Mouse (Mus musculus): ENCODE results near the gene Washc1. TPM values are rescaled to one million over a fixed set of nuclear protein-coding genes. Genes with fewer than 3 reads are reported as not detected.

Gene Washc1
- polyA plus RNA-seq, 1 experiment from 2014 or later, result 35.1 TPM

DNA sequence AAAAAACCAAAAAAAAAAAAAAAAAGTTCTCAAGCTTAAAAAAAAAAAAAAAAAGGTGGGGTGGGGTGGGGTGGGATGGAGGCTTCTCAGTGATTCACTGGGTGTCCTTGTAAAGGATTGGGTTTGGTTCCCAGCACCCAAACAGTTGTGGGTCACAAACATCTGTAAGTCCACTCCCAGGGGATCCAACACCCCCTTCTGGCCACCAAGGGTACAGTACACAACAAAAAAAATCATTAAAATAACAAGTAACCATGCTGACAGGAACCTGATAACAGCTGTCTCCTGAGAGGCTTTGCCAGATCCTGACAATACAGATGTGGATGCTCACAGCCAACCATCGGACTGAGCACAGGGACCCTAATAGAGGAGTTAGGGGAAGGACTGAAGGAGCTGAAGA lies 26.9 kb upstream of the Washc1 start:
- 70% methylated on average over 1 of the region's 1 CpGs for WGBS
- peaks cover 62% of the 10 kb centered on the region for H3K36me3 ChIP-seq (ENCODE audit: control insufficient read depth, insufficient read depth, low read length)
- H3K9ac ChIP-seq (ENCODE audit: low read depth, low read length), result no peak overlapping the region
- H3K27ac ChIP-seq (replicated peaks; ENCODE audit: low read depth, low read length), result no peak overlapping the region
- H3K4me3 ChIP-seq (ENCODE audit: low read depth, low read length), result no peak overlapping the region
- DNase-seq (ENCODE audit: low spot score) (no peak), ATAC-seq (ENCODE audit: low read depth) (no peak)
- no peak overlapping the region for H3K4me2 ChIP-seq (ENCODE audit: low read depth, low read length)
- H3K27me3 ChIP-seq (replicated peaks; ENCODE audit: control insufficient read depth, insufficient read depth, low read length), result no peaks in the 10 kb centered on the region
- H3K9me3 ChIP-seq (ENCODE audit: control insufficient read depth, low read length), result no peaks in the 10 kb centered on the region
- no peaks in the 10 kb centered on the region for H3K4me1 ChIP-seq (ENCODE audit: control insufficient read depth, insufficient read depth, low read length)

GRCm38 (mm10) chr17:66085038-66085437 lies 26.3 kb upstream of the Washc1 start:
- no peak for DNase-seq (ENCODE audit: low spot score)
- peaks cover 56% of the 10 kb centered on the region for H3K36me3 ChIP-seq (ENCODE audit: control insufficient read depth, insufficient read depth, low read length)
- WGBS, result 81% methylated on average over 1 of the region's 1 CpGs
- no peaks in the 10 kb centered on the region for H3K4me1 ChIP-seq (ENCODE audit: control insufficient read depth, insufficient read depth, low read length)
- no peak for ATAC-seq (ENCODE audit: low read depth)
- H3K4me3 ChIP-seq (ENCODE audit: low read depth, low read length), result no peak overlapping the region
- no peaks in the 10 kb centered on the region for H3K9me3 ChIP-seq (ENCODE audit: control insufficient read depth, low read length)
- no peaks in the 10 kb centered on the region for H3K27me3 ChIP-seq (replicated peaks; ENCODE audit: control insufficient read depth, insufficient read depth, low read length)
- H3K27ac ChIP-seq (replicated peaks; ENCODE audit: low read depth, low read length), result no peak overlapping the region
- H3K9ac ChIP-seq (ENCODE audit: low read depth, low read length), result no peak overlapping the region
- H3K4me2 ChIP-seq (ENCODE audit: low read depth, low read length), result no peak overlapping the region

DNA sequence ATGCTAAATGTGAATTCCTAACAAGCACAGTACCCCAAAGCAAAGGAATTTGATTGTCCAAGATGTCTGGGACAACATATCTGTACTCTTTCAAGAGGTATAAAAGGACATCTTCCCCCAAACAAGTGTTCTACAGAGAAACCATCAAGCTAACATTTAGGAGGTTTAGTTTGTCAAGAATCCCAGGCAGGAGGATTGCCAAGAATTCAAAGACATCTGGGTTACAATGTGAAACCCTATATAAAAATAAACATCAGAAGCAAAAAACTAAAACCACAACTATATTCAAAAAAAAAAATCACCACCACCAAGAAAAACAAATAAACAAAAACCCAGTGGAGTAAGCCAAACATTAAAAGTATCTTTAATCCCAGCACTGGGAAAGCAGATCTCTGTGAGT lies 21.1 kb upstream of the Washc1 start:
- H3K9ac ChIP-seq (ENCODE audit: low read depth, low read length), result no peak overlapping the region
- H3K27ac ChIP-seq (replicated peaks; ENCODE audit: low read depth, low read length), result no peak overlapping the region
- no peaks in the 10 kb centered on the region for H3K9me3 ChIP-seq (ENCODE audit: control insufficient read depth, low read length)
- H3K4me3 ChIP-seq (ENCODE audit: low read depth, low read length), result no peak overlapping the region
- H3K4me1 ChIP-seq (ENCODE audit: control insufficient read depth, insufficient read depth, low read length), result no peaks in the 10 kb centered on the region
- no peak for DNase-seq (ENCODE audit: low spot score)
- no peaks in the 10 kb centered on the region for H3K27me3 ChIP-seq (replicated peaks; ENCODE audit: control insufficient read depth, insufficient read depth, low read length)
- H3K4me2 ChIP-seq (ENCODE audit: low read depth, low read length), result no peak overlapping the region
- H3K36me3 ChIP-seq (ENCODE audit: control insufficient read depth, insufficient read depth, low read length), result peaks cover 47% of the 10 kb centered on the region
- ATAC-seq (ENCODE audit: low read depth), result no peak

- no peak overlapping the region for H3K4me3 ChIP-seq (ENCODE audit: low read depth, low read length)
- H3K4me2 ChIP-seq (ENCODE audit: low read depth, low read length), result no peak overlapping the region
- H3K4me1 ChIP-seq (ENCODE audit: control insufficient read depth, insufficient read depth, low read length), result no peaks in the 10 kb centered on the region
- H3K9me3 ChIP-seq (ENCODE audit: control insufficient read depth, low read length), result no peaks in the 10 kb centered on the region
- H3K27ac ChIP-seq (replicated peaks; ENCODE audit: low read depth, low read length), result no peak overlapping the region
- peaks cover 37% of the 10 kb centered on the region for H3K36me3 ChIP-seq (ENCODE audit: control insufficient read depth, insufficient read depth, low read length)
- DNase-seq (ENCODE audit: low spot score) (no peak), ATAC-seq (ENCODE audit: low read depth) (no peak)
- H3K27me3 ChIP-seq (replicated peaks; ENCODE audit: control insufficient read depth, insufficient read depth, low read length), result no peaks in the 10 kb centered on the region
- no peak overlapping the region for H3K9ac ChIP-seq (ENCODE audit: low read depth, low read length)
- 85% methylated on average over 2 of the region's 2 CpGs for WGBS
Measured at GRCm38 (mm10) chr17:66091392-66091791, 20.0 kb upstream of the Washc1 start.

DNA sequence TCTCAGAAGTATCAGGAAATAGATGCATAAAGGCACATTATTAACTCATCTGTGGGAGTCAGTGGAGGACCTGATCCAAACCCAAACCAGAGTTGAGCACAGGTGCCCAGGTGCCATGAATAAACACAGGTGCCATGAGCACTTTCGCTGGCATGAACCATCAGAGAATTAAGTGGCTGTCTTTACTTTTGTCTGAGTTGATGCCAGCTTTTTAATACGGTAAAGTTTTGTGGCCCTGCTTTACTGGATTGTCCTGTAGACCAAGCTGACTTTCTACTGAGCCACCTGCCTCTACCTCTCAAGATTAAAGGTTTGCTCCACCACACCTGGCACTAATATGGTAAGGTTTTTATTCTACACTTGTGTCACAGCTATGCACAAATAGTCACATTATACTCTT lies 19.3 kb upstream of the Washc1 start:
- DNase-seq (ENCODE audit: low spot score) (no peak), ATAC-seq (ENCODE audit: low read depth) (no peak)
- H3K4me1 ChIP-seq (ENCODE audit: control insufficient read depth, insufficient read depth, low read length), result no peaks in the 10 kb centered on the region
- H3K9ac ChIP-seq (ENCODE audit: low read depth, low read length), result no peak overlapping the region
- H3K9me3 ChIP-seq (ENCODE audit: control insufficient read depth, low read length), result no peaks in the 10 kb centered on the region
- no peak overlapping the region for H3K27ac ChIP-seq (replicated peaks; ENCODE audit: low read depth, low read length)
- H3K36me3 ChIP-seq (ENCODE audit: control insufficient read depth, insufficient read depth, low read length), result peaks cover 30% of the 10 kb centered on the region
- no peak overlapping the region for H3K4me2 ChIP-seq (ENCODE audit: low read depth, low read length)
- no peaks in the 10 kb centered on the region for H3K27me3 ChIP-seq (replicated peaks; ENCODE audit: control insufficient read depth, insufficient read depth, low read length)
- WGBS, result 91% methylated on average over 2 of the region's 2 CpGs
- H3K4me3 ChIP-seq (ENCODE audit: low read depth, low read length), result no peak overlapping the region

DNA sequence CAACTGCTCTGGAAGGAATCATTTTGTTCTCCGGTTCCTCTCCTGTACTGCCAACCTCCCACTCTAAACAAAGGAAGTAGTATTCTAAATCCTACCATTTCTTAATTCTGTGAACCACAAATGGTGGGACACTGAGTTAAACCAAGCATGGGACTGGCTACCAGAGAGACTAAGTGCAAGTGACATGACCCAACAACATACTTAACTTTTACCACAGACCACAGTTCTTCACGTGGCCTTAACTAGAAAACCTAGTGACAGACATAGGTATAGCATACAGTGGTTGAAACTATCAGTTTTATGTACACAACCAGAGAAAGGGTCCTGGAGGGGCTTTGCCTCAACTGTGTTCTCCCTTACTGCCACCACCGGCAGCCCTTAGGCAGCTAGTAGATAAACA lies 18.7 kb upstream of the Washc1 start:
- Histone ChIP-seq H3K9ac (ENCODE audit: low read depth, low read length) (no peak overlapping the region), H3K9me3 (ENCODE audit: control insufficient read depth, low read length) (no peaks in the 10 kb centered on the region), H3K4me3 (ENCODE audit: low read depth, low read length) (no peak overlapping the region), H3K27ac (replicated peaks; ENCODE audit: low read depth, low read length) (no peak overlapping the region), H3K4me1 (ENCODE audit: control insufficient read depth, insufficient read depth, low read length) (no peaks in the 10 kb centered on the region), H3K27me3 (replicated peaks; ENCODE audit: control insufficient read depth, insufficient read depth, low read length) (no peaks in the 10 kb centered on the region), H3K36me3 (ENCODE audit: control insufficient read depth, insufficient read depth, low read length) (peaks cover 24% of the 10 kb centered on the region), H3K4me2 (ENCODE audit: low read depth, low read length) (no peak overlapping the region)
- ATAC-seq (ENCODE audit: low read depth), result no peak
- no peak for DNase-seq (ENCODE audit: low spot score)
- 74% methylated on average over 3 of the region's 3 CpGs for WGBS

- DNase-seq (ENCODE audit: low spot score) (peak; percentile 38), ATAC-seq (ENCODE audit: low read depth) (peak; percentile 44)
- 1% methylated on average over 24 of the region's 41 CpGs for WGBS
- H3K9ac ChIP-seq (ENCODE audit: low read depth, low read length), result peak overlapping the region; percentile 96
- no peaks in the 10 kb centered on the region for H3K27me3 ChIP-seq (replicated peaks; ENCODE audit: control insufficient read depth, insufficient read depth, low read length)
- H3K4me2 ChIP-seq (ENCODE audit: low read depth, low read length), result peak overlapping the region; percentile 92
- peak overlapping the region; percentile 94 for H3K27ac ChIP-seq (replicated peaks; ENCODE audit: low read depth, low read length)
- peak overlapping the region; percentile 97 for H3K4me3 ChIP-seq (ENCODE audit: low read depth, low read length)
- no peaks in the 10 kb centered on the region for H3K9me3 ChIP-seq (ENCODE audit: control insufficient read depth, low read length)
- peaks cover 8% of the 10 kb centered on the region for H3K4me1 ChIP-seq (ENCODE audit: control insufficient read depth, insufficient read depth, low read length)
- no peaks in the 10 kb centered on the region for H3K36me3 ChIP-seq (ENCODE audit: control insufficient read depth, insufficient read depth, low read length)
Measured at GRCm38 (mm10) chr17:66100566-66101379, 10.6 kb upstream of the Washc1 start.

GRCm38 (mm10) chr17:66101380-66102330 lies 9.7 kb upstream of the Washc1 start, which contains the start of gene Ndufv2:
Ndufv2 (minus strand) TSS chr17:66101559.
- H3K4me2 ChIP-seq (ENCODE audit: low read depth, low read length), result peak within 1 kb of the TSS; percentile 92
- under 1% methylated on average over 30 of the region's 67 CpGs for WGBS
- H3K27me3 ChIP-seq (replicated peaks; ENCODE audit: control insufficient read depth, insufficient read depth, low read length), result no peaks in the 10 kb centered on the region
- no peaks in the 10 kb centered on the region for H3K9me3 ChIP-seq (ENCODE audit: control insufficient read depth, low read length)
- no peaks in the 10 kb centered on the region for H3K36me3 ChIP-seq (ENCODE audit: control insufficient read depth, insufficient read depth, low read length)
- DNase-seq (ENCODE audit: low spot score) (peak; percentile 99), ATAC-seq (ENCODE audit: low read depth) (peak; percentile 99)
- peak within 1 kb of the TSS; percentile 94 for H3K27ac ChIP-seq (replicated peaks; ENCODE audit: low read depth, low read length)
- H3K9ac ChIP-seq (ENCODE audit: low read depth, low read length), result peak within 1 kb of the TSS; percentile 96
- peak within 1 kb of the TSS; percentile 97 for H3K4me3 ChIP-seq (ENCODE audit: low read depth, low read length)
- H3K4me1 ChIP-seq (ENCODE audit: control insufficient read depth, insufficient read depth, low read length), result peaks cover 8% of the 10 kb centered on the region
